Mouse (Mus musculus) ovary, postnatal 36 days (tissue): ENCODE data around the gene Tspyl4.

Experiments
- DNase-seq: peaks from one replicate; pipeline ENCODE4 v3.0.0; 2022; ENCODE audit warnings: low spot score, mixed read lengths

The Tspyl4 gene

GRCm38 (mm10) chr10:34320809-34321208 is 23.6 kb downstream of the Tspyl4 start:
- no peak for DNase-seq

- DNase-seq = no peak
Observed at GRCm38 (mm10) chr10:34326701-34327100, 29.5 kb downstream of the Tspyl4 start.

- DNase-seq = no peak
Observed at GRCm38 (mm10) chr10:34327144-34327543, 29.9 kb downstream of the Tspyl4 start.

GRCm38 (mm10) chr10:34328310-34328709 is 31.1 kb downstream of the Tspyl4 start:
- peak; percentile 16 for DNase-seq

- no peak for DNase-seq
Observed at GRCm38 (mm10) chr10:34341014-34341413, 43.8 kb downstream of the Tspyl4 start.

GRCm38 (mm10) chr10:34341886-34342285 is 44.6 kb downstream of the Tspyl4 start:
- no peak for DNase-seq
